Mouse (Mus musculus): ENCODE data around the gene Negr1. TPM values are rescaled to one million over a fixed set of nuclear protein-coding genes. Genes with fewer than 3 reads are reported as not detected.
A peak's percentile ranks its signal among the peaks of the same experiment; 100 is the strongest.

Gene Negr1
- total RNA-seq, 2 experiments from 2014 or later: 284 to 293 TPM

DNA sequence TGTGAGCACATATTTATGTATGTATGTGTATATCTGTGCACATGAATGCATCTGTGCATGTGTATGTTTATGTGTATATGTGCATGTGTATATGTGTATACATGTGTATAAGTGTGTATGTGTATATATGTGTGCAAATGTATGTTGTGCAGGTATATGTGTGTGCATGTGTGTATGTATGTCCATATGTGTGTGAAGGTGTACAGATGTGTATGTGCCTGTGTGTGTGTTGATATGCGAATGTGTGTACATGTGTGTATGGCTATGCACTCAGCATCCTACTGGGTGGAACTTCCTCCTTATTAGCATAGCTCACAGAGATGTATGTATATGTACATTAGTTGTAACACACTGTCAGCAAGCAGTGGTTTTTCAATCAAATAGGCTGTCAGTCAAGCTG, 554.4 kb downstream of the Negr1 start:
- no peak for DNase-seq (ENCODE audit: extremely low spot score in 1 of 2, low spot score in 2 of 2)
- intact Hi-C loops (cut with DNase I): no loop called here

DNA sequence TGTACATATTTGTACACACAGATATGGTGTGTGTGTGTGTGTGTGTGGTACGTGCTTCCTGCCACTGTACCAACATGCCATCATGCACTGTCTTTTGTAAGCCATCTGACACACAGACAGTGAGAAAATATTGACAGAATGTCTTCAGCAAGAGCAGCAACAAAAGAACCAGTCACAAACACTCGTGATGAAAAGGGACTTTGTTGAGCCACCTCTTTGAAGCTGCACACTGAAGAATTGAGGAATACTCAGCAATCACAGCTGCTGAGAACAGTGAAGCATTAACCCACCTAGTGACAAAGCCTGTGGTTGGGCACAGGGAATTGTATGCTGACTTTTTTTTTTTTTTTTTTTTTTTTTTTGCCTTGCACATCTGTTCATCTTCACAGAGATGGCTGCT, 558.3 kb downstream of the Negr1 start:
- intact Hi-C loops (cut with DNase I): no loop called here
- no peak for DNase-seq (ENCODE audit: extremely low spot score in 1 of 2, low spot score in 2 of 2)

DNA sequence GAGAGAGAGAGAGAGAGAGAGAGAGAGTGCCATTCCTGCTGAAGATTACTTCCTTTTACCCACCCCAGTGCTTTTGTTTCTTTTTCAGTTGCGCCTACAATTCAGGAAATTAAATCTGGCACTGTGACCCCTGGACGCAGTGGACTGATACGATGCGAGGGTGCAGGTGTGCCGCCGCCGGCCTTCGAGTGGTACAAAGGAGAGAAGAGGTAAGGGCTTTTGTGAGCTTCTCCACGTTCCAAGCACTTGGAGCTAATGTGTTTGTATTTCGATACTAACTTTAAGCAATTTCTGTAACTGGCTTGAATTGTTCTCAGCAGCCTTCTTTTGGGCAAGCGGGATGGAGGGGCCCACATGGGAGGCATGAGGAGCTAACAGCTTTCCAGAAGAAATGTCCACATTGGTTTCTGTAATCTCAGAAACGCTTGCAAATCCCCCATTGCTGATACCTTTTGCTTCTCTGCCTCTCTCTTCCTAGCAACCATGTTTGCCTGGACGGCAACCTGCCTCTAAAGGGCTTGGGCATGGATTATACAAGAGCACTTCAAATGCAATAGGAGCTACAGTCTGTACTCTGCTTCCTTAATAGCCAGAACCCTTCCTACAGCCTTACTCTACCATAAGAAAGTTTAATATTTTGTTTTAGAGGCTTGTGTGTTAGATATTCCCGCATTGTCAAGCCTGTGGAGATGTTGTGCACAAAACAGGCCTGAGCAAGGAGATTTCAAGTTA, 584.7 kb downstream of the Negr1 start:
- intact Hi-C loops (cut with DNase I): no loop called here
- no peak for DNase-seq (ENCODE audit: extremely low spot score in 1 of 2, low spot score in 2 of 2)

DNA sequence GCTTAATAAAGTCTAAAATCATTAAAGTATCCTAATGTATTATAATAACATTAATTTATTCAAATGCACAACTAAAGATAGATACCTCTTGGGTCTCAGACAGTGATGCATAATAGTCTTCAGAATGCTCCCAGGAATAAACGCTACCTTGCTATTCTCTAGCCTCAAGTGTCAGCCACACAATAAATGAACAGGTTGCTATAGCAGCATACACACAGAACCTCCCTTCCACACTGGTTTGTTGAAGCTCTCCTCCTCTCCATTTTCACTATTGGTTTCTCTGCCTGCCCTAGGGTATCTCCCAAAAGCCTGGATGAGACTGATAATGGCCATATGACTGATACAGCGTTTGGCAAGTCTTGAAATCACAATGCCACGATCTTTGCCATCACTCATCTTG, 593.3 kb downstream of the Negr1 start:
- intact Hi-C loops (cut with DNase I): no loop called here
- no peak for DNase-seq (ENCODE audit: extremely low spot score in 1 of 2, low spot score in 2 of 2)

DNA sequence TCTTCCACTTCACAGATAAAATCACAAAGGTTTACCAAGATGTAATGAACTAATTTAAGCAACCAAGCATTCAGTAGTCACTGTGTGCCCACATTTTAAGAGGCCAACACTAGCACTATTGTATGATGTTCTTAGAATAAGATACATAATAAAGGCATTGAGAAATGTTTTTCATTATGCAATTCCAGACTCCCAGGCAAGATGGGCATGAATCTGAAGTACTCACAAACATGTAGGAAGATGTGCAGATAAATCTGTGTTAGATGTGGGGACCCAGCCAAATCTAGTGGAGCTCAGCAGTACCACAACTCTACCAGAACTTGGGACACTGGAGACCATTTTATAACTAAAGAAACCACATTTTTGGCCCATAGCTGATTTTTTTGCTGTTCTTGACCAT, 593.9 kb downstream of the Negr1 start:
- DNase-seq (ENCODE audit: extremely low spot score in 1 of 2, low spot score in 2 of 2): no peak
- intact Hi-C loops (cut with DNase I): no loop called here

DNA sequence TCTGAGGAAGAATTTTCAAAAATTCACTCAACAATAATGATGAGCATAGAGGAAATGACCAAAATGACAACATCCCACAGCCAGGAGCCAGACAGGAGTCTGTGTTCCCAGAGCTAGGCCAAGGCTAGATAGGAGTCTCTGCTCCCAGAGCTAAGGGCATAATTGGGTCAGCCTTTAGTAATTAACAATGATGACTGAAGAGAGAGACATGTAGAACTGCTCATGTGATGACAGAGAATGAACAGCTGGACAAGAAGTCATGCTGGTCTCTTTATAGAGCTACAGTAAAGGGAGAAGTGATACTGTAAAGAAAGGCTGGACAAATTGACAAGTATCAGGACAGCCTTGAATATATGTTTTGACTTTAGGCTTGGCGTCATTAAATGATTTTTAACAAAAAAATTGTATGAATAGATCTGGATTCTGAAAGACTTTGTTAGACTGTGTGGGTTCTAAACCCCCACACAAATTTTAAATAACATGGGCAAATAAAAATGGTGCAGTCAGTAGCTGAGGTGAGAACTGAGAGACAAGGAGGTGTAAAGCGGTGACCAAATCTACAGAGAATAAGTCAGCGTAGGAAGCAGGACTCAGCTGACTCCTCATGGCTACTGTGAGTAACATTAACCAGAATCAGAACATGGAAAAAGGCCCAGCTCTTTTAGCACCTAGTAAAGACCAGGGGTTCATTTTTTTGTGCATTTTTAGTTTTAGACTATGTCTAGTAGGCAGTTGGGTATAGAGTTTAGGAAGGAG, 603.4 kb downstream of the Negr1 start:
- no peak for DNase-seq (ENCODE audit: extremely low spot score in 1 of 2, low spot score in 2 of 2)
- intact Hi-C loops (cut with DNase I): no loop called here

DNA sequence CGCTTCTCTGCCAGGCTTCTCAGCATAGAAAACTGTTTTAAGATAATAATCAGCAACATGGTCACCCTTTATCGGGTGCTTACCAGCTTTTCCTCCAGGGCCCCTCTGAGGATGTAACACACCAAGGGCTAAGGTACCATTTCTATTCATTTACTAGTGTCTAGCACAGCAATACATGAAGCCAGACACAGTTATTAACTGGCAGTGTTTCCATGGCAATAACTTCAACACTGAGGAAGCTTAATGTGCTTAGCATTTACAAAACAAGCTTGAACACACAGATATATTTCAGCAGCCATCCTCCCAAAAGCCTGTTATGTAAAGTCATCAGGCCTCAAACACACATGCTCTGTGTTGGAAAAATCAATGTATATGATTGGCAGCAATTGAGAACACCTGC, 620.4 kb downstream of the Negr1 start:
- intact Hi-C loops (cut with DNase I): no loop called here
- DNase-seq (ENCODE audit: extremely low spot score in 1 of 2, low spot score in 2 of 2): peak in 1 of 2 experiments; percentile 19

DNA sequence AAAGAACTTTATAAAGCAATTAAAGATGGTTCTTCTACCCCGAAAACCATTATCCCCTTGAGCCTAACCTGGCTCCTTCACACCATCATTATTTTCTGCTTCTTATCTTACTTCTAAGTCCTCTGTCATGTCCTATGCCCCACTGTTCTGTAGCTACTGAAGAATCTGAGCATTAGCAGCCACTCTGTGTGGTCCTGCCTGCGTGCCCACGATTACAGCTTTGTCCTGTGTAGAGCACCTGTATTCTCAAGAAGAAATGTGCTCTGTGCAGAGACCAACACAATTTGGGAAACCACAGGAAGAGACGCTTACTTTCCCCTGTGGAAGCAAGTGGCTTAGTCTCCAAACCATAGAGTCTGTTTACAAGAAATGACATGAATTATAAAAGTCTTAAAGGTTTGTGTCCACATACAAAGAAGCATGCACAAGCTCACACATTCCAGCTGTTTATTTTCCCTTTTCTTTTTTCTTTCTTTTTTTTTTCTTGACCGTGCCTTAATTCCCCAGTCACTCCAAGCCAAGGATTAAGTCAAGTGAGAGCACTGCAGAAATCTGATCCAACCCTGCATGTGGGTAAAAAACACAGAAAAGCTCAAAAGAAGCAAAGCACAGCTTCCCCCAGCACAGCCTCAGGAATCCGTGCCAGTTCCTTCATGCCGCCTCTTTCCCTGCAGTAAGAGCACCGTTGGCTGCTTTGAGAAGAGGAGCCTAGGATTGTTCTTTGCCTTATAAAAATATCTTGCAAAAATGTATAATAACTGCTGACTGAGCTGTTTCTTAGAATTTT, 627.5 kb downstream of the Negr1 start:
- peak in 1 of 2 experiments; percentile 18 for DNase-seq (ENCODE audit: extremely low spot score in 1 of 2, low spot score in 2 of 2)
- intact Hi-C loops (cut with DNase I): no loop called here

DNA sequence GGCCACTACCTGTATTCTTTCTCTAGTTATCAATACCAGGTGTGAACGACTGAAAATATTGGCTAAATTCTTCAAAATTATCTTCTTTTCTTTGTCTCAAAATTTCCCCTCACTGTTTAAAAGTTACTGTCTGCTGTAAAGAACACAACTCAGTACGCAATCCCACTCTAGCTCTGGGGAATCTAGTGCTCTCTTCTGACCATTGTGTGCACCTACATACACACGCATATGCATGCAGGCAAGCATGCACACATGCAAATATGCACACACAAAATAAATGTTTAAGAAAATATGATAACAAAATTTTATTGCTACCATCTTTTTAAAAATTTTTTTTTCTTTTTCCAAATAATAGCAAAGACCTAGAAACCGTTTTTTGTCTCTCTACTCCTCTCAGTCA, 628.2 kb downstream of the Negr1 start:
- intact Hi-C loops (cut with DNase I): no loop called here
- no peak for DNase-seq (ENCODE audit: extremely low spot score in 1 of 2, low spot score in 2 of 2)

DNA sequence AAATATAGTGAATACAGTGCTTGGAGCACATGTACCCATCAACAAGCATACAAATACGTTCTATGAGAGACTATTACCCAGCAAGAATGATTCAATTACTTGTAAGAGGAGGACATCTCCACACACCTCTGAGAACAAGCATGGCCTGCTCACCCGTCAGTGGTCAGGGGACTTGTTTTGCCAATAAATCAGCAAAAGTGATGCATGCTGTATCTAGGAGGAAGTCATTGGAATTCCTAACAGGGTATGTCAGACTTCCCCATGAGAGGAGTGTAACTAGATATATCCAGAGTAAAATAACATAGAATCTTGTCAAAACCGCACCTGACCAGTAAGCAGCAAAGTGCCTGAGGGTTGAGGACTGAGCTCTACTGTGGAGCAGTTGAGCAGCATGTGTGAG, 629.0 kb downstream of the Negr1 start:
- DNase-seq (ENCODE audit: extremely low spot score in 1 of 2, low spot score in 2 of 2): no peak
- intact Hi-C loops (cut with DNase I): no loop called here

DNA sequence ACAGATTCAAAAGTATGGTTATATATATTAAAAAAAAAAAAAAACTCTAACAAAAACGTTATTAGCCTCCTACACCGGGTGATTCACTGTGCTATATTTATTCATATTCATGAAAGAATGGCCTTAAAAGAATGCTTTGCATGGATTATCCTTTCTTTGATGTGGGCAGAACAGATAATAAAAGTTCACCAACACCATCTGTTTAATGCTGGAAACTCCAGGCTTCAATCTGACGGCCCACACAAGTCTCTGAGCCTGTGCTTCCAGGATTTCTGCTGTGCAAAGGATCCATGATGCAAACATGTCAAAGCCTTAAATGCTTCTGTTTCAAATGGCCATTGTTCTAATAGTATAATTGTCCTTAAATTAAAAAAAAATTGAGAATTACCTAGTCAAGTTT, 630.4 kb downstream of the Negr1 start:
- intact Hi-C loops (cut with DNase I): no loop called here
- no peak for DNase-seq (ENCODE audit: extremely low spot score in 1 of 2, low spot score in 2 of 2)

DNA sequence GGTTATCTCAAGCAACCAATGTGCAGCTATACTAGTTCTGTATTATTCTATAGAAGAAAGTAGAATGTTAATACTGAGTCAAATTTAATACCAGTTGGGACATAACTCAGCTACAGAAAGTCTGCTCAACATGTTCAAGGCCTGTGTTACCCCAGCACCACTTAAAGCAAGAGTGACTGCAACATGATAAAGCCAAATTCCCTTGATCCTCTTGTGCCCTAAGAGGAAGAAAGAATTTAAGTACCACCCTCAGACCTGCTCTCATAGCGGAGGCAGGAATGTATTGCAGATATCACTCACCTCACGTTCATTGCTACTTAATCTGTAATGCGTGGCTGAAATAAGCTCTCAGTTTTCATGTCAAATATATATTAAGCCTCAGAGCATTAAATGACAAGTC, 631.5 kb downstream of the Negr1 start:
- intact Hi-C loops (cut with DNase I): no loop called here
- DNase-seq (ENCODE audit: extremely low spot score in 1 of 2, low spot score in 2 of 2): no peak

DNA sequence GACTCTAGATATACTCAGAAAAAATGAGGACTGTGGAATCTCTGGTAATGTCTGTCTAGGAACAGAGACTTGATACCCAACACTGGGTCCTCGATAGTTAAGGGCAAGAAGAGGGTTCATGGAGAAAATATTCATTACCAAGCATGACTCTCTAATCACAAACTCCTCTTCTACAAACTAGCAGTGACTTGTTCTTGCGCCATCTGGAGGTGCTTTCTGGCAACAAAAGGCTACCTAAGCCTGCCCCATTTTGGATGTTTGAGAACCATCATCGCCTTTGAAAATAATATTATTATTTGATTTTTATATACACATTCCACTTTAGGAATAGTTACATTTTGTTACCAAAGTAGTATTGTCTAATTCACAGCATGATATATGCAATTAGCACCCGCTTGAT, 637.1 kb downstream of the Negr1 start:
- intact Hi-C loops (cut with DNase I): no loop called here
- no peak for DNase-seq (ENCODE audit: extremely low spot score in 1 of 2, low spot score in 2 of 2)

DNA sequence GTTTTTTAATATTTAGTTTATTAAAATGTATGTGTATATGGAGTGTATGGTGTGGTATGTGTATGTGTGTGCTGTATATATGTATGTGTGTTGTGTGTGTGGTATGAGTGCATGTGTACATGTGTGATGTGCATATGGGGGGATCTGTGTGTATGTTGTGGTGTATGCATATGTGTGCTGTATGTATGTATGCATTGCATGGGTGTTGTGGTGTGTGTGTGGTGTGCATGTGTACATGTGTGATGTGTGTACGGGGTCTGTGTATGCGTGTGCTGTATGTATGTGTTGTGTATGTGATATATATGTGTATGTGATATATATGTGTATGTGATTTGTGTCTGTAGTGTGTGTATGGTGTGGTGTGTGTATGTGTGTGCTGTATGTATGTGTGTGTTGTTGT, 640.1 kb downstream of the Negr1 start:
- intact Hi-C loops (cut with DNase I): no loop called here
- no peak for DNase-seq (ENCODE audit: extremely low spot score in 1 of 2, low spot score in 2 of 2)

DNA sequence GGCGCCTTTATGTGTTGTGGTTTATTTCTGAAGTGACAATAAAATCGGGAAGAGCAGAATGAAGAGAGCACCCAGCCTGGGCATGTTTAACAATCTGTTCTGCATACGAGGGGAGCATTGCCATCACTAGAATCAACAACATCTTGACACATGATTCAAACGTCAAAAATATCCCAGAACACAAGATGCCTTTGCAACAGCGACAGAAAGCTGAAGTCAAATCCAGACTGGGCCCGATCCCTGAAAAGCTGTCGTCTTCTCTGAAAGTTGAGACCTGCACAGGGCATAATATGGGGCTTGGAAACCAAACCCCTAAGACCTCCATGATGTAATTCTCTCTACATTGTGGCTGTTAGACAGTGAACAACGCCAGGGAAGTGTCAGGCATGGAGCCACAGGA, 642.0 kb downstream of the Negr1 start:
- intact Hi-C loops (cut with DNase I): no loop called here
- peak in 1 of 2 experiments; percentile 45 for DNase-seq (ENCODE audit: extremely low spot score in 1 of 2, low spot score in 2 of 2)

DNA sequence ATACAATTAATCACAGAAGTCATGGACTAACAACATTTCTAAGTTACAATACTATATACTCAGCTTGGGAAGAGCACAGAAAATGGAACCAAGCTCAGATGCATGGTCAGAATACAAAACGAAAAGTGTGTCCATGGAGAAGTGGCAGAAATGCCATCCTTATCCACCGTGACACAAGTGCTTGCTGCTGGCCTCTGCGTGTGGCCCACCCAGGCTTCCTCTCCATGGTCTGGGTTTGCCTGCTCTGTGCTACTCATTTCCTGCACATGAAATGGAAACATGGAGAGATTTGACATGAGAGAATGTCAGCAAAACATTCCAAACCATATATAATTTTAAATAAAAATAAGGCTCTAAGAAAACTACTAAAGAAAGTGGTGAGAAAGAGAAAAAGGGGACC, 645.2 kb downstream of the Negr1 start:
- intact Hi-C loops (cut with DNase I): no loop called here
- no peak for DNase-seq (ENCODE audit: extremely low spot score in 1 of 2, low spot score in 2 of 2)

DNA sequence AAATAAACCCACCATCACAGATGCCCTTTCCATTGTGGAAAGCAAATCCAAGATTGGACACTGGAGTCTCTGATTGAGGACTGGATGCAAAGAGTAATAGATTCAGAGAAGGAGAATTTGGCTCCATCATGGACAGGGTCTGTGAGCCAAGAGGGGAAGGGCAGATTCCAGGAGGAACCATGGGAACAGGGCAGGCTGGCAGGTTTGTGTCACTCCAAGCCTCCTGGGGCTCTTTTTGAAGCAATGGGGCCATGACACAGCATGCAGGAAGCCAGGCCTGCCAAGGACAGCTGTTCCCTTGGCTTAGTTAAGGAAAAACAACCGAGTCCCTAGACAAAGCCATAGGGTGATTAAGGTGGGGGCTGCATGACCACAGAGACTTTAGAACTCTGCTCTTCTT, 647.4 kb downstream of the Negr1 start:
- intact Hi-C loops (cut with DNase I): no loop called here
- DNase-seq (ENCODE audit: extremely low spot score in 1 of 2, low spot score in 2 of 2): peak in 1 of 2 experiments; percentile 36

DNA sequence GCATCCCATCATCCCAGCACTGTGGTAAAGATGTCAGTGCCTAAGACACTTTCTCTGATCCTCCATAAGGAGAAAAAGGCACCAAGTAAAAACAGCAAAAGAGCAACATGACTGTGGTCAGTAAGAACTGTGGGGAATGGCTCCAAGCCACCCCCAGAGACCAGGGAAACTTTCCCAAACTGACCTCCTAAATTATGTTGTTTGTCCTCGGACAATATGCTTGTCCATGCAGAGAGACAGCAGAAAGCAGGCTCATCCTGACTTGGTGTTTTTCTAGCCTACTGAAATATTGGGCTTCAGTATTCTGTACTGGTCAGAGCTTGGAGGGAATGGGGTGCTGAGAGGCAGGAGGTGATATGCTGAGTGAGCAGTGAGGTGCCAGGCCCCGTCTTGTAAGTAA, 647.8 kb downstream of the Negr1 start:
- intact Hi-C loops (cut with DNase I): no loop called here
- DNase-seq (ENCODE audit: extremely low spot score in 1 of 2, low spot score in 2 of 2): no peak

DNA sequence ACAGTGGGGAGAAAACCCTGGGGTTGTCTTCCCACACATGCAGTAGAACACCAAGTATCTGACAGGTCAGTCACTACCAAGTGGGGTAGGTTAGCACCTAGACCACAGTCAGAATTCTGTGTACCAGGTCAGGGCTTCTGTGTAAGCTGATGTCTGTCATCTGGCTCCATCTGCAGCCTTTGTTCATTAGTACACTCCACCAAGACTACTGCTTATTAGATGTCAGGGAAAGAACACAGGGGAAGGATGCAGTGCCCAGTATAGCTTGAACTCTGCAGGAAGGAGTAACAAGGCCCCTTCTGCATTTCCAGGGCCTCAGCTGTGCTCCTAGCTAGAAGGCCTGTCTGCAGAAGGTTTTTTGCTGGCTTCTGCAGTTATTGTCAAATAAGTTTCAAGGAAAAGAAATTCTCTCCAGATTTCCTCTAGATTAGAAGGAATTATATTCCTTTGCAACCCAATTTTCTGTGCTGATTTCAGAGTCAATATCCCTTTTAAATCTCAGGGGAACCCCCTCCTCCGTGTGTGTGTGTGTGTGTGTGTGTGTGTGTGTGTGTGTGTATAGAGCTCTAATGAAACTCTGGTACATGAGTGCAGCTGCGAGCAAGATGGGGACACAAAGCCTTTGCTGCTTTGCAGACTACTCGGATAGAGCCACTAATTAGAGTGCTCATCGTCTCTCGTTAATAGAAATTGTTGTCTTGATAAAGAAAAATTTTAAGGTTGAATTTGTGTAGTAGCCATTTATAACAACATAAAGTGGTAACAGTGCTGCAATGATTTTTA, 654.5 kb downstream of the Negr1 start:
- intact Hi-C loops (cut with DNase I): loop anchor here (10.0 kb wide), 1 partner anchor 651 kb away; the partner anchor contains the start of gene Negr1
- no peak for DNase-seq (ENCODE audit: extremely low spot score in 1 of 2, low spot score in 2 of 2)
